Mouse (Mus musculus): ENCODE data around the gene Glrb. TPM values are rescaled to one million over a fixed set of nuclear protein-coding genes. Genes with fewer than 3 reads are reported as not detected.

The Glrb gene
- polyA plus RNA-seq, 3 experiments from 2014 or later = not detected

DNA sequence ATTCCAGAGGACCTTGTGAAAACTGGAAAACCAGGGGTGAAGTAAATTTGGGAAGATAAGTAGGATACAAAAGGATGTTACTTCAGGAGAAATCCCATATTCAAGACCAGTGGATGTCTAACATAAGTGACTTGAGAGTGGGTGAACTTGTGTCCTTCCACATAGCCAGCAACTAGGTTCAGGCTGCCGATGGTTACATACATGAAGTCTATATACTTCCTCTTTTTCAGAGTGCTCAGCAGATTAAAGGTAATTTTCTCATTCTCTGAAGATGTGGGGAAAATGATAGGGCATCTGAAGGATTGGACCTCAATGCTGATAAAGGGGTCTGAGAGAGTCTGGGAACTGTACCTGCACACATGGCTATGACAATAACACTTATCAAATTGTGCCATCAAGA lies 89.5 kb downstream of the Glrb start:
- ATAC-seq = no peak

DNA sequence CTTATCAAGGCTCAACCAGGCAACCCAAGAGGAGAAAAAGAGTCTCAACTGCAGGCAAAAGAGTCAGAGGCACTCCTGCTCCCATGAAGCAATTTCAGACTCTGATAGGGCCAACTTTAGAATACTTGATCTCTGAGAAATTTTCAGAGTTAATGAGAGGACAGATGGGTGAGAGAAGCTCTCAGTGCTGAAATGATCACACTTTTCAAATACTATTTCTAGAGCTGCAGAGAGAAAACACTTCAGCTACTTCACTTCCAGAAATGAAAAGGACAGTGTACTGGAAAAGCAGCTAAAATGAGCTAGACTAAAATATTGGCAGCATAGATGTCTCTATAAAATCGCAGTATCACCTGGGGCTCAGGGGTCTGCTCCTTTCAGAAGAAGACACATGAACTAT lies 94.8 kb downstream of the Glrb start:
- ATAC-seq = no peak

DNA sequence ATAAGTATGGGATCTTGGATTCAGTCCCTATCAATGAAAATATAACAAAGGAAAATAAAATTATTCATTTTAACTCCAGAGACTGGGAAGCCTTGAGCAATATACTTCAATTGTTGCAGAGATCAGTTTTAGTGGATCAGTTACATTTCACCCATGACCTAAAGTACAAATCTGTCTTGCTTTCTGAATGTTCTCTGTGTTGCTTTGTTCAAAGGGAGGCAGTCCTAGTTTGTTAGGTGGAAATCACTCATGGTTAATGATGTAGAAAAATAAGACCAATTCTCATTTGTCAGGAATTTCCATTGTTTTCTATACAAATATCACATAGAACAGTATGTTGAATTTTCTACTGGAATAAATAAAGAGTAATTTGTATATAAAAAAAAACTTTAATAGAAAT lies 99.7 kb downstream of the Glrb start:
- no peak for ATAC-seq

DNA sequence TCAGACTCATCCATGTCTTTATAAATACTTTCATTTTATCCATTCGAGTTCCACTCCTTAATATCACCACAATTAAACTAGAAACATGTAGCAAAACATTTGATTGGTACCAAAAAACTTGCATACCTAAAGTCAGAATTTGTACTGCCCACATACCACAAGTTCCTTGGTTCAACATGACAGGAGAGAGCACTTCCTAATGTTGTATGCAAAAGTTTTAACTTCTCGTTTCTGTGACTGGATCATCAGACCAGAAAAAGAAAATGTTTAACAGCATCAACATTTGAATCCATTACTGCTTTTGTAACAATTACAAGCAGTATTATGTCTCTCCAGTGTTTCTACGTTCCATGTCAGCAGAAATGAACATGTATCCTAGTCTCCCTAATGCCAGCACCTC lies 101.2 kb downstream of the Glrb start:
- ATAC-seq = no peak

DNA sequence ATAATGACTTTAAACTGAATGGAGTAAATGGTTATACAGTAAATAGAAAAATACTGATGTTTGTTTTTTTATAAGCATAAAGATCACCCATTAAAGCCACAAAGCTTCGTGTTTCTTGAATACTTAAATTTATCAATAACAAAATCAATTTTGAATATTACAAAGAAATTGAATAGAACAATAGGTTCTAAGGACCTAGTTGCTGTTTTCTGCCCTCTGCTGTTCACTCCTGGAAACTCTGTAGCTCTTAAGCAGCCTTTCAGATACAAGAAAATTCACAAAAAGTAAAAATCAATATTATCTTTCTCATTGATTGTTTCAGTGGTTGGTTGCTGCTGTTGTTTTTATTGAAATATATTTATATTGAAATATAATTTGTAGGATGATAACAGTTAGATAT lies 108.1 kb downstream of the Glrb start:
- no peak for ATAC-seq

DNA sequence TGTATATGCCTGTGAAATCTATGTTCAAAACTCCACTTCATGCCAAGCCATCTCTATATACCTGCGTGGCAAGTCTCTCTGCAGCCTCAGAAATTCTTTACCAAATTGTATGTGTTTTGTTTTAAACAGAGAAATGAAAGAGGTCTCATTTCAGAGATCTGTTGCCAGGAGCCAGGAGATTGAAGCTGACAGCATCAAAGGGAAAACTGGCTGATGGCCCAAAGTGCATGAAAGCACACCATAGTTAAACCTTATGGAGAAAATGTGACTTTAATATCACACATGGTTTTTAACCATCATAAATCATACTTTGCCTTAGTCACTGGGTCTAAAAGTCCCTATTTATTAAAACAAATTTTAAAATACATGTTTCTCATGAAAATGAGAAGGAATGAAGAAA lies 109.6 kb downstream of the Glrb start:
- ATAC-seq = no peak

DNA sequence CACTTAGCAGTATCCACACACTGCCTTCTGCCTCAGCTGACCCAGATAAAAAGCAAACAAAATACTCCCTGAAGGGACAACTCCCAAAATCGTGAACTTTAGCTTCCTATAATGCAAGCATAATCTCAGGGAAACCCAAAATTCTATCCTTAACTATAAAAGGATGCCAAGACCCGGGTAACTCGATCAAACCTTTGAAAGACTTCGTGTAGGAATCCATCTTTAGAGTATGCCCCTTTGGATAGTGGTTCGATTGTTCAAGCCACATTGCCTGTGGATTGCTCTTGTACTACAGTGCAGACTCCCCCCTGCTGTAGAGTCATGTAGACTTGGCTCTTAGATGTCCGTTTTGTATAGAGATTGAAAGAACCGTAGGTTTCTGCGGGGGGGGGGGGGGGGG lies 110.2 kb downstream of the Glrb start:
- no peak for ATAC-seq

DNA sequence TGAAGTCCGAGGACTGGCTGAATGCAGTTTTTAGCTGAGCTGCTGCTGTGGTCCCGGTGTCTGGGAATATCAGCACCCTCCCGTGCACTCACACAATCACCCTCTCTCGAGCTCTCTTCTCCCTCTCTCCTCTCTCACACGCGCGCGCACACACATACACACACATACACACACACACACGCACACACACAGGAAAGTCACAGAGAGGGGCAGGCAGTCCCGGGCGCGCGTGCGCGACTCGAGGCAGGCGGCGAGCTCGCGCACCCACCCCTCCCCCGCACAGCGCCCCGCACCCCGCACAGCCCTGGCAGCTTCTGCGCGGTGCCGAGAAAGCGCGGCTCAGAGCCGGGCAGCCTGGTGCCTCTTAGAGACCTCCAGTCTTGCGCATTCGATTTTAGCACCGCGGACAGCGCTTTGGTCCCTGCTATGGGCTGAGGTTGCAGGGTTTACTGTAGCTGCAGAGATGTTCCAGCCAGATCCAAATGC lies 110.8 kb downstream of the Glrb start, which contains the start of gene Gria2:
Gria2 (minus strand) TSS at position 240 of the 486 bp plus-strand sequence.
- no peak for ATAC-seq

DNA sequence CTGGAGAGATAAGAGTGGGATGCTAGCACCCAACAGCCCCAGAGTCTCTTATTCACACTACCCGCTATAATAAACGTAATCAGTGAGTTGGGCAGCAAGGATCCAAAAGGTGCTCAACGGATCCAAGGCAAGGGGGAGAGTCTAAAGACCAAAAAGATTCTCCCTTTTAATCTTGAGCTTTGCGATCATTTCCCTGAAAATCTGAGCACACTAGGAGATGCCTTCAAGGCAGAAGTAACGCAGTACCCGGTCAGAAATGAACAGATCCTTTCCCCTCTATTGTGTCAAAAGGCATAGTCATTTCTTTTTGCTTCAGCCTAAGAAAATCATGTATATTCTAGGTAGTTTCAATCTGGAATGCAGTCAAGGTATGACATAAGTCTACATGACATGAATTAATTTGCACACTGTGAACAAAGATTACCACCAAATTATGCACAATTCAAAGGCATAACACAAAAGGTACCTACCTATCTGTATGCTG lies 111.6 kb downstream of the Glrb start:
- ATAC-seq = no peak

DNA sequence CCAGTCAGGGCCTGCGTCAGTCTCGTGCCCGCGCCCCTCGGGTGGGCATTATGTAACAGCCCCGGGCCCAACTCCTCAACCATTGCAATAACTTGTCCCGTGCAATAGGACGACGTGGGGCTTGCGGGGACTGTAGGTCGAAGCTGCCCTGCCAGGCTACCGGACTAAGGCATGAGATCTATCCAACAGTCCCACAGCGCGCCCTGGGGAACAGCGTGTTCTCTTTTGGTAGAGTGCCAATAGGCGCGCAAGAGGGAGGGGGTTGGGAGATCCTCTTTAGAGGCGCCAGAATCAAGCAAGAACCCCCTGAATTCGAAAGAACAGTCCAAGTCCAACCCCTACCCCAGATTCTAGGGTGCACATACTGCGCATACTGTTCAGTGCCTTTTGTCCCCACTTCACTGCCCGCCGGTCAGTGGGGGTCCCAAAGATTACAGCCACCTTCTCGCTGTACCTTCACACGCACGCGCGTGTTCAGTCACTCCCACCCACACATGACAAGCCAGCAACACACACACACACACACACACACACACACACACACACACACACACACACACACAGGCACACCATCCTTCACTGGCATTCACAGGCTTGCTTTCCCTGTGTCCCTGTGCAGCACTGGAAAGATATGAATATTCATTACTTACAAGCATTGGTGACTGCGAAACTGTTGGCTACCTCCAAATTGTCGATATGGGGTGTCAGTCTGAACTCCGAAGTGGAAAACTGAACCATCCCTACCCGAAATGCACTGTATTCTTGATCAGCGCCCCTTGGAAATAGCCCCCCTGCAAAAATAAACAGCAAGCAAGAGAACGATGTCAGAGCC lies 112.2 kb downstream of the Glrb start:
- ATAC-seq = no peak

DNA sequence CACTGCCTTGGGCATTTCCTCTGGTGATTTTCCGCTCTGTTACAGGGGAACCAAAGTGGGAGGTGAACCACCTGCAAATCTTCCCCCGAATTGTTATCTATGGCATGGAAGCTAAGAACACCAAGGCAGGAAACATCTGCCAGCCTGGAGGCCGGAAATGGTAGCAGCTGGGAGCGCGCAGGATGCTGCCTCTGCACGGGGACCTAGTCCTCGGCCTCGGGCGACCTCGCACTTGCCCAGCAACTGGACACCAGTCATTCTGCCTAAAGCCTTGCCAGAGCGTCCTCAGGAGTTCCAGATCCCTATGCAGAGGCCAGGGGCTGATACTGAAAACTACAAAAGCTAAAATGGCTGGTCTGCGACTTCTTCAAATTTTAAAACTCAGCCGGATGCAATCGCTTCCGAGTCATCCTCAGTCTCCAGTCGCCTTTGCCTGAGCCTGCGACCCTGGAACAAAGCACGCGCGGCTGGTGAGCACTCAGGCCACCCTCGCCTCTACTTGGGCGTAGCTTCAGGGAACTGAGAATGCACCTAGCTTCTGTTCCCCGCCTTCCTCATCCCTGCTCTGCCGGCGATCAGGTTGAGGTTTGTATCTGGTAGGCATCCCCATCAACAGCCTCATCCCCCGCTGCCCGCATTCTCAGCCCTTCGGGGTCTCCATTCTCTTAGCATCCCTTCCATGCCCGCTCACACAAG lies 113.0 kb downstream of the Glrb start:
- no peak for ATAC-seq

DNA sequence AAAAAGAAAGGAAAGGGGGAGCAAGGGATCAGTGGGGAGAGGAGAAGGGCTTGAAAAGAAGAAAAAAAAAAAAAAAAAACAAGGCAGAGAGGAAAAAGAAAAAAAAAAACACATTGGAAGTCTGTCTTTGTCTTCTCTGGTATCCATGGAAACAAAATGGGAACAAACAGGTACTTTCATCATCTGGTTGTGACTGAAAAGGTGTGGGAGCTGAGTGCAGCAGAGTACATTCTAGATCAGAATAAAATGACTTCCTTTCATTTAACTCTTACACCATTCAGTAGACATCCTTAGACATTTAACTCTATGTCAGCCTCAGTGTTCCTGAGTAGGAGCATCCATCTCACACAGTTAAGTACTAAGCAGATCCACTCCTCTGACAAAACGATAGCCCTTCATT lies 115.5 kb downstream of the Glrb start:
- no peak for ATAC-seq

DNA sequence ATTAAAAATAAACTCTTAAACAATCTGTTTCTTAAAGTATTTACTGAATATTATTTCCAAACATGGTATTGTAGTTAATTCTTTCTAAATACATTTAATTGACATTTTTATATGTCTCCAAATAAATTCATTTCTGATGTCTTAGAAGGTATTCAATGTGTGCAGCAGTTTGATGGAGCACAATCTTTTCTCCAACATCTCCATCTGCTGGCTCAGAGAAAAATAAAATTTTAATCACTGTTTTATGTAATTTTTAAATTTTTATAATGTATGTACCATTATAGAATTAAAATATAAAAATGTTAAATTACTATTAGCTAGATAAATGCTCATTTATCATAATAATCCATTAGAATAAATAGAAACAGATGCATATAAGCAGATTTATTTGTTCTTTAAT lies 116.7 kb downstream of the Glrb start:
- ATAC-seq = no peak

DNA sequence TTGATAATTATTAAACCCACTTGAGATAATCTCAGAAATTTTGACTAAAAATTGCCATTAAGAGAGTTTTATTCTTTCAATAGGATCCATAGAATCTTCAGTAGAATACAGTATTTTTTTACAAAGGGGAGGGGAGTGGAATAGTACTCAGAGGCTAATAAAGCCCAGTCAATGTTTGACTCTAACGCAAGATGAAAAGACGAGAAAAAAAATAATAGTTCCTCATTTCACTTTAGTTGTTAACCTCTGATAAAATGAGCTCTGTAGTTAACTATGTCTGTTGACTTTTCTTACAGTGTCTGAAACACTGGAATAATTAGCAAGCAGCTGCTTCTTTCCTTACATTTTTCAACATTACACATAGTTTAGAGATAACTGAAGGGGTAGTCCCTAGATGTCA lies 118.2 kb downstream of the Glrb start:
- no peak for ATAC-seq

Other genes starting within 250 kb of the Glrb start
- under 1 TPM in 2 of 3 experiments, not detected in 1; 0.09 to 0.11 TPM for gene Gria2, start 110.8 kb downstream of the Glrb start, polyA plus RNA-seq (2017; shearing (Covaris generic))
- not detected for gene Pdgfc, start 122.8 kb upstream of the Glrb start, polyA plus RNA-seq (2017; shearing (Covaris generic))

Measured in inflammation-experienced regulatory T-cells, adult 6 months (primary cell).